Mouse (Mus musculus) cerebellum, adult 2 months (tissue): Measurements from ENCODE around the gene Ppp4r1. TPM values are rescaled to one million over a fixed set of nuclear protein-coding genes. Genes with fewer than 3 reads are reported as not detected.

ENCODE experiments used
- DNase-seq, 2 experiments: peaks; one replicate each; pipeline ENCODE4 v3.0.0; 2021
- H3K27ac ChIP-seq: fragments of 200-500 bp; 2 replicates; pipeline ENCODE4 v1.5.1; 2012; ENCODE audit warnings: low read length, control low read depth, inconsistent platforms; ENCODE audit not compliant: insufficient read depth
- H3K27me3 ChIP-seq: fragments of 200-500 bp; 2 replicates; pipeline ENCODE4 v1.6.1; 2012; ENCODE audit warnings: inconsistent platforms, mild to moderate bottlenecking, low read length, moderate library complexity; ENCODE audit not compliant: control insufficient read depth, insufficient read depth
- H3K4me1 ChIP-seq: fragments of 200-500 bp; 2 replicates; pipeline ENCODE4 v1.6.1; 2011; ENCODE audit warnings: low read length; ENCODE audit not compliant: control insufficient read depth, insufficient read depth
- H3K4me3 ChIP-seq: fragments of 200-500 bp; replicated peaks from 2 replicates; pipeline ENCODE3; 2011; ENCODE audit warnings: mild to moderate bottlenecking, low read depth, low read length, control low read depth; ENCODE audit not compliant: insufficient read depth
- CTCF ChIP-seq: fragments of 200-500 bp; IDR thresholded peaks from 2 replicates; pipeline ENCODE4 v1.5.1; 2011; ENCODE audit warnings: low read depth, mild to moderate bottlenecking, control low read depth, low read length, moderate library complexity, borderline replicate concordance; ENCODE audit not compliant: insufficient read depth
- POLR2A ChIP-seq: fragments of 200-500 bp; IDR thresholded peaks from 2 replicates; pipeline ENCODE4 v1.6.1; 2011; ENCODE audit warnings: low read length, control low read depth, borderline replicate concordance; ENCODE audit not compliant: insufficient read depth
- WGBS: fragments of 180-500 bp; shearing (Covaris S2); methylation state at CpG from one replicate; pipeline ENCODE4 v1.1.7; 2018; 5-methylcytosine and 5-hydroxymethylcytosine counted together
- polyA plus RNA-seq: library from polyadenylated mRNA; depleted of rRNA; stranded (reverse); fragments of >200 nt; gene quantifications from 2 replicates; pipeline ENCODE4 v1.2.3, GENCODE M21; 2012; rRNA removed

Ppp4r1 gene
- 71.5 and 72.9 TPM in 2 replicates for polyA plus RNA-seq

DNA sequence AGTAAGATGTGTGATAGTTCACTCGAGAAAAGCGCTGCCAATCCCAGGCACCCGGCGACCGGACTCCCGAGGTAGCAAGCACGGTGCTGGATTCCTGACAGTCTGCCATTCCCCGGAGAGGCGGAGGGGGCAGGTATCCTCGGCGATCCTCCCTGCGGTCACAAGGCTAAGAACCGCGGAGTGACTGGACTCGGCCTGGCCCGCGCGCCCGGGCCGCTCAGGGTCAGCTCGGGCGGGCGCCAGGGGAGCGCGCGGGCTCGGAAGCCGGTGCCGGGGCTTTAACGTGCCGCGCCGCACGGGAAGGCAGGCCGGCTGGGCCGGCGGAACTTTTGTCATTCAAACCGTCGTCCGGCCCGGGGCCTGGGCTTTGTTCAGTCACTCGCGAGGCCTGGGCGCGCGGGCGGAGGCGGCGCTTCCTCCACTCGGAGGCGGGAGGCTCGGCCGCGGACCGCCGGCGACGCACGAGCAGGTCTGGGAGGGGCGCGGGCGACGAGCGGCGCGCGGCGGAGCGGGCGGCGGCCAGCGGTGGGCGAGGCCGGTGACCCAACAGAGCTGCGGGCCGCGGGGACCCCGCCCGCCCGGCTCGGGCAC lies at the start of gene Ppp4r1:
TSS of gene Ppp4r1 (plus strand) at position 23 of the 591 bp plus-strand sequence.
- peaks cover 8% of the 10 kb centered on the region; the same call in 1 of the 2 replicates for H3K4me1 ChIP-seq
- TF ChIP-seq CTCF = peak; percentile 25; the same call in 1 of the 2 replicates
- TF ChIP-seq POLR2A = peak; percentile 31; the same call in 1 of the 2 replicates
- WGBS = 2% methylated on average over 68 of the region's 81 CpGs
- H3K27ac ChIP-seq = peak within 1 kb of the TSS; percentile 94
- peak within 1 kb of the TSS; percentile 84 for H3K4me3 ChIP-seq
- peak; percentile 88 to 91 for DNase-seq
- no peaks in the 10 kb centered on the region for H3K27me3 ChIP-seq

DNA sequence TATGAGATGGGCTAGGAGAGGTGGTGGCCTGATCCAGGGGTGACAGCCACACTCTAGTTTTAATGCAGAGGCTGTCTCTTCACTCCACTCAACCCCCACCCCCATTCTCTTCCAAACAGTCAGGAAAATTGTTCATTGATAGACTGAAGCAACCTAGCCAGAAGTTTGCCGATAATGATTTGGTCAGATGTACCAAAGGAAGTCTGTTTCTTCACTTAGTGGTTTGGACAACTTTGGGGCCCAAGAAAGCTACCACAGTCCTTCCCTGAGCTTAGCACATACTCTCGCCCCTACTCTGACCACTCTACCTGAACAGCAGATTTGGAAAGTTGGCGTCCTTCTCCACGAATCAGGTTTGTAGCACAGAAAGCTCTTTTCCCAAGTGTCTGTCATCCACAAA lies 49.7 kb upstream of the Ppp4r1 start:
- Histone ChIP-seq H3K4me1 (peaks cover 4% of the 10 kb centered on the region; the same call in 1 of the 2 replicates), H3K4me3 (no peak overlapping the region), H3K27ac (no peak overlapping the region), H3K27me3 (no peaks in the 10 kb centered on the region)
- no peak for DNase-seq
- TF ChIP-seq POLR2A = no peak
- no peak for TF ChIP-seq CTCF
- WGBS = 89% methylated on average over 4 of the region's 4 CpGs

- WGBS = 97% methylated on average over 2 of the region's 2 CpGs
- no peak overlapping the region for H3K4me3 ChIP-seq
- no peaks in the 10 kb centered on the region for H3K27me3 ChIP-seq
- no peak for DNase-seq
- TF ChIP-seq CTCF = no peak
- no peaks in the 10 kb centered on the region for H3K4me1 ChIP-seq
- no peak overlapping the region for H3K27ac ChIP-seq
These were observed 47.3 kb upstream of the Ppp4r1 start for GRCm38 (mm10) chr17:65735088-65735487.

- H3K4me1 ChIP-seq = no peaks in the 10 kb centered on the region
- no peak for DNase-seq
These were observed 45.2 kb upstream of the Ppp4r1 start for GRCm38 (mm10) chr17:65737175-65737574.

DNA sequence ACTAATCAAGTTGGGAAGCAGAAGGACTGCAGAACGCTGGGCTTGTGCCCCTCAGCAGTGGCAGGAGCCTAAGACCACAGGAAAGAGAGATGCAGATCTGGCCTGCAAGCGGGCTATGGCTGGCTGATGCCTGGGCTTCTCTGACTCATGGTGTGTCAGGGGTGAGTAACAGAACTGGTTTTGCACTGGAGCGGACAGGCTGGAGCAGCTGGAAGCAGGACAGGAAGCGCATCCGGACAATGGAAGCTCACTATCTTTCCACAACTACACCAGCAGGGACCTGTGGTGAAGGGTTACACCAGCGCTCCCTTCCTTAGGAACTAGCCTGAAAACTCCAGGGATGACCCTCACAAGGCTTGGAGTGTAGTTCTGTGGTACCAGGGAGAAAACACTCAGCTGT lies 44.8 kb upstream of the Ppp4r1 start:
- no peak overlapping the region for H3K4me3 ChIP-seq
- DNase-seq = no peak
- WGBS = 87% methylated on average over 6 of the region's 6 CpGs
- no peaks in the 10 kb centered on the region for H3K4me1 ChIP-seq
- TF ChIP-seq POLR2A (no peak), CTCF (no peak)
- H3K27ac ChIP-seq = no peak overlapping the region
- H3K27me3 ChIP-seq = no peaks in the 10 kb centered on the region

More at GRCm38 (mm10) chr17:65737175-65737574, 45.2 kb upstream of the Ppp4r1 start:
- H3K4me3 ChIP-seq = no peak overlapping the region
- 62% methylated on average over 5 of the region's 5 CpGs for WGBS
- no peak overlapping the region for H3K27ac ChIP-seq
- H3K27me3 ChIP-seq = no peaks in the 10 kb centered on the region
- TF ChIP-seq CTCF = no peak
- no peak for TF ChIP-seq POLR2A

DNA sequence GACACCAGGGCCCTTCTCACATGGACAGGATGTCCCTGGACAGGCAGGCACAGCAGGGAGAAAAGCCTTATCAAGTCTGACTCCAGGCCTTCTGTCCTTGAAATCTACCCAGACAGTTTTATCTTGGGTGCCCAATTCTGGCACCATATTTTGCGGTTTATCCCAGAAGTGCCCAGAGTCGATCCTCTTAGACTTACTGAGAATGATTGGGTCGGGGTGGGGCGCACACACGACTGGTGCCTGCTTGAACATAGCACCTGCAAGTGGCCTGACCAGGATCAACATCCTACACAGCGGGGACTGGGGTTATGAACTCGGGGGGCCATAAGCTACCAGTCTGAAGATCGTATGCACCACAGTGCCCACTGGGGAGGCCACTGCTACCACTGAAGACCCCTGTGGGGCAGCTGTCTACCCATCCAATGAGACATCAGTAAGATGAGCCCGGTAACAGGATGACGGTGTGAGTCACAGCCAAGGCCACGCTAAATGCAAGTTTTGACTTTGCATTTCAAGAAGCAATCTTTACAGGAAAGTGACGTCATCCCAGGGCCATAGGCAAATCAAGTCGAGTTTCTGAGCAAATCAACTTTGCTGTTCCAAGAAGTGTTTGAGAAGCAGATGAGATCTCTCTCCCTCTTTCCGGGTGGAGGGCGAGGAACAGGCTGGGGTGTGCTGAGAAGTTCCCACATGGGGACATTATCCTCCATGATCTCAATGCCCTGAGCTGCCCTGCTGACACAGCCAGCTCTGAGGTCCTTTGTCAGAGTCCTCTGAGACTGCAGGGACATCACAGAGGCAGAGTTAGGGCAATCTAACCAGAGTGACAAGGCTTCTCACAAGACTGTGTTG lies 42.3 kb upstream of the Ppp4r1 start:
- 84% methylated on average over 15 of the region's 15 CpGs for WGBS
- Histone ChIP-seq H3K27ac (no peak overlapping the region; the same call in 1 of the 2 replicates), H3K27me3 (no peaks in the 10 kb centered on the region), H3K4me1 (no peaks in the 10 kb centered on the region), H3K4me3 (no peak overlapping the region)
- DNase-seq = no peak
- no peak for TF ChIP-seq POLR2A
- TF ChIP-seq CTCF = no peak

GRCm38 (mm10) chr17:65741565-65741964 lies 40.8 kb upstream of the Ppp4r1 start:
- no peak overlapping the region for H3K27ac ChIP-seq
- no peaks in the 10 kb centered on the region for H3K4me1 ChIP-seq
- DNase-seq = no peak
- no peaks in the 10 kb centered on the region for H3K27me3 ChIP-seq
- TF ChIP-seq POLR2A = no peak
- no peak for TF ChIP-seq CTCF
- H3K4me3 ChIP-seq = no peak overlapping the region
- WGBS = 75% methylated on average over 4 of the region's 4 CpGs

GRCm38 (mm10) chr17:65742245-65742905 lies 40.0 kb upstream of the Ppp4r1 start:
- no peak overlapping the region for H3K27ac ChIP-seq
- H3K4me3 ChIP-seq = no peak overlapping the region
- 71% methylated on average over 10 of the region's 10 CpGs for WGBS
- TF ChIP-seq POLR2A (no peak), CTCF (no peak)
- H3K27me3 ChIP-seq = no peaks in the 10 kb centered on the region
- DNase-seq = no peak
- H3K4me1 ChIP-seq = no peaks in the 10 kb centered on the region
